Mouse (Mus musculus) forebrain, embryonic 11.5 days (tissue): ENCODE measurements around the gene Gm1123. TPM values are rescaled to one million over a fixed set of nuclear protein-coding genes. Genes with fewer than 3 reads are reported as not detected.
A peak's percentile ranks its signal among the peaks of the same experiment; 100 is the strongest.

Experiments
- ATAC-seq: fragments of 200-750 bp; cut with Nextera tagmentation; replicated peaks from 2 replicates; pipeline ENCODE4 v1.8.0; 2017; ENCODE audit warnings: moderate TSS enrichment; ENCODE audit not compliant: low FRiP score
- DNase-seq: peaks from one replicate; pipeline ENCODE4 v3.0.0-alpha.2; 2017; ENCODE audit warnings: low spot score
- H3K27ac ChIP-seq: fragments of 300-500 bp; sonication (generic); 2 replicates; pipeline ENCODE4 v1.5.1; 2014; ENCODE audit warnings: low read depth, low read length
- H3K27me3 ChIP-seq: fragments of 300-500 bp; sonication (generic); 2 replicates; pipeline ENCODE4 v1.6.1; 2014; ENCODE audit warnings: mild to moderate bottlenecking, low read length, mixed read lengths; ENCODE audit not compliant: control insufficient read depth, insufficient read depth
- H3K36me3 ChIP-seq: fragments of 300-500 bp; sonication (generic); 2 replicates; pipeline ENCODE4 v1.6.1; 2014; ENCODE audit warnings: mild to moderate bottlenecking, low read length, moderate library complexity, mixed read lengths; ENCODE audit not compliant: control insufficient read depth, insufficient read depth
- H3K4me1 ChIP-seq: fragments of 300-500 bp; sonication (generic); replicated peaks from 2 replicates; pipeline ENCODE4 v1.6.1; 2014; ENCODE audit warnings: low read length, mixed read lengths; ENCODE audit not compliant: control insufficient read depth, insufficient read depth
- H3K4me2 ChIP-seq: fragments of 300-500 bp; sonication (generic); 2 replicates; pipeline ENCODE4 v1.6.1; 2014; ENCODE audit warnings: low read depth, mild to moderate bottlenecking, low read length, moderate library complexity, mixed read lengths; ENCODE audit not compliant: severe bottlenecking
- H3K4me3 ChIP-seq: fragments of 300-500 bp; sonication (generic); 2 replicates; pipeline ENCODE4 v1.5.1; 2014; ENCODE audit warnings: low read depth, low read length
- H3K9ac ChIP-seq: fragments of 300-500 bp; sonication (generic); 2 replicates; pipeline ENCODE4 v1.6.1; 2014; ENCODE audit warnings: low read length
- H3K9me3 ChIP-seq: fragments of 300-500 bp; sonication (generic); 2 replicates; pipeline ENCODE4 v1.6.1; 2016; ENCODE audit warnings: low read length, mixed read lengths; ENCODE audit not compliant: control insufficient read depth
- WGBS: fragments of 180-500 bp; shearing (Covaris S2); extraction: QIAGEN DNeasy Blood & Tissue Kit; methylation state at CpG from one replicate; pipeline ENCODE4 v1.1.7; 2014; 5-methylcytosine and 5-hydroxymethylcytosine counted together
- polyA plus RNA-seq: library from polyadenylated mRNA; unstranded; fragments of >200 nt; fragmentation: Nextera tagmentation; extraction: Ambion mirVana; gene quantifications from 2 replicates; pipeline ENCODE4 v1.2.1, GENCODE M21; 2014

Gene Gm1123
- polyA plus RNA-seq, 1 experiment from 2014 or later, result not detected

DNA sequence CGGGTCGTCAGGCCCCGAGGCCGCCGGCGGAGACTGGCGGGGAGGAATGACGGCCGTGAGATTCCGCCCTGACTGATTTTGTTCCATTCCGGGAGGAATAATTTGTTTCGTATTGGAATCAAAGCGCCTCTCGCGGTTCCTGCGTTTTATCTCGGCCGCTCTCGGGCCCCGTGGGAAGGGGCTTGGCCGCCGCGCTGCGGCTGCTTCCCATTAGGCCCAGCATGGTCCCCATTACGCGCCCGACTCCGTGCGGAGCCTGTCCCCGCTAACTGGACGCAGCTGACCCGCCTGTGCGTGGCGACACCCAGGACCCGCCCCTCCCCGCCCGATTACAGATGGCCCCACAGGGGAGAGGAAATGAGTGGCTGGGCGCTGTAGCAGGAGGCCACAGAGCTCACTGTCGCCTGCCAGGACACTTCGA lies 62.4 kb downstream of the Gm1123 start:
- peaks cover 54% of the 10 kb centered on the region for H3K27me3 ChIP-seq
- WGBS, result under 1% methylated on average over 40 of the region's 40 CpGs
- peak overlapping the region; percentile 47 for H3K4me2 ChIP-seq
- no peaks in the 10 kb centered on the region for H3K9me3 ChIP-seq
- no peaks in the 10 kb centered on the region for H3K36me3 ChIP-seq
- H3K4me3 ChIP-seq, result peak overlapping the region; percentile 29
- H3K4me1 ChIP-seq, result peaks cover 3% of the 10 kb centered on the region; the same call in 1 of the 2 replicates
- DNase-seq (peak; percentile 69), ATAC-seq (peak; percentile 55)
- peak overlapping the region; percentile 12; the same call in 1 of the 2 replicates for H3K9ac ChIP-seq
- no peak overlapping the region for H3K27ac ChIP-seq

DNA sequence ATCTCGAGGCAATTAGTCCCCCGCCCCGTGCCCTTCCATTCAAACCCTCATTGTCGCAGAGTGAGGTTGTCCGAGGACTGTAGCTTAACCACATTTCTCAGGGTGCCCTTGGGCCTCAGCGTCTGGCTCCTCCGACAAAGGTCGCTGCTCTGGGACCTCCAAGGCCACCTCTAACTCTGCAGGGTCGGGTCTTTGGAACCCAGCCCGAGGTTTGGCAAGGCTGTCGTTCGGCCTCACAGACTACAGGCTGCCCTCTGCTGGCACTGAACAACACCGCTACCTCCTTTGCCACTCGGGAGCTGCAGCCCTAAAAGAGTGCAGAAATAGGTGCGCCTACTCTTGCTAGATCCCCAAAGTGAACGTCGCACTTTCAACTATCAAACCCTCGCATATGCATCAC lies 70.4 kb downstream of the Gm1123 start:
- Histone ChIP-seq H3K4me3 (no peak overlapping the region), H3K9me3 (no peaks in the 10 kb centered on the region), H3K4me1 (no peaks in the 10 kb centered on the region), H3K36me3 (no peaks in the 10 kb centered on the region), H3K27me3 (peaks cover 64% of the 10 kb centered on the region), H3K27ac (no peak overlapping the region), H3K4me2 (0 out of 2 replicates have a peak overlapping the region, but pooled peaks have one; percentile 21), H3K9ac (no peak overlapping the region)
- DNase-seq, result peak; percentile 77
- 2% methylated on average over 18 of the region's 18 CpGs for WGBS
- ATAC-seq, result 0 out of 2 replicates have a peak, but pooled peaks have one; percentile 56

DNA sequence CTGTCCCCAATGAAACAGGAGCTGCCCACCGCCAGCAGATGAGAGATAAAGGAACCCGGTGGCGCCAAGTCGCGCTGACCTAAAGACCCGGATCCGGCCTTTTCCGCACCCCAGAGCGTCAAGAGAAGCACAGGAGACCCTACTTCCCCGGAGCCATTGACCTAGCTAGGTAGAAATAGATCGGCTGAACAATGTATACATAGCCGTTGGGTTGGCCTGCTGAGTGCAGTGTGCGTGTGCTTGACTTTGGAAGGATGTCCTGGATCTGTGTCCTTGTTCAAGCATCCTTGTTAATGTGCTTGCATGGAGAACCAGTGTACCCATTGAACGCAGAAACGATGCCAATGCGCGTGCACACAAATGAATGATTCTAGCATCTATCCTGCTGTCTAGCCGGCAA lies 71.9 kb downstream of the Gm1123 start:
- H3K9me3 ChIP-seq, result no peaks in the 10 kb centered on the region
- no peaks in the 10 kb centered on the region for H3K4me1 ChIP-seq
- ATAC-seq, result no peak
- H3K27me3 ChIP-seq, result peaks cover 77% of the 10 kb centered on the region
- H3K9ac ChIP-seq, result no peak overlapping the region
- no peak for DNase-seq
- no peak overlapping the region for H3K4me3 ChIP-seq
- no peak overlapping the region for H3K27ac ChIP-seq
- H3K36me3 ChIP-seq, result no peaks in the 10 kb centered on the region
- WGBS, result 3% methylated on average over 18 of the region's 18 CpGs
- H3K4me2 ChIP-seq, result no peak overlapping the region

DNA sequence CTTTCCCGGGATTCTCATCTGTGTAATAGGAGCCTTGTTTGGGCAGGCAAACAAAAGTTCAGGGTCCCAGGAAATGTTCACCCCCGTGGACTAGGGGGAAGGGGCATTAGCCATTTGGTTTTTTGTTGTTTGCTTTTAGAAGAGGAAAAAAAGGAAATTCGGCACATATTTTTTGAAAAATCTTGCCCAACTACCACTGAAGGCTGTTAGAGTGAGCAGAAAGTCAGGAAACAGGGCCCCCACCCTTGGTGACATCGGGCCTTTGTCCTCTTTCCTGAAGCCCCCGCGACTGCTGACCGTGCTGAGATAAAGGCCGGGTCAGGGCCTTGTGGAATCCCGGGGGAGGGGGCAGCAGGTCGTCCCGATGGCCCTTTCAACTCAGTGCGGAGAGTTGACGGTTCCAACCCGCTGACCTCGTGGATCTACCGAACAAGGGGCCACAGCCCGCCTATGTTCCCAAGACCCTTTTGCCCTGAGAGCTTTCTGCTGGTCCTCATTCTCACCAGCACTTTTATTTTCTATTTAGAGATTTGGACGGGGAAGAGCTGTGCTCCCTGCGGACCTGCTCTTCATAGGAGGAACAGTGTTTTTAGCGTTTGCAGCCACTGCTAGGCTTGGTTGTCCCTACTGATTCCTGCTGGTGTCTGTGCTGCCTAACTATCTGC lies 72.9 kb downstream of the Gm1123 start:
- no peak overlapping the region for H3K4me3 ChIP-seq
- under 1% methylated on average over 20 of the region's 20 CpGs for WGBS
- no peak overlapping the region for H3K27ac ChIP-seq
- H3K36me3 ChIP-seq, result no peaks in the 10 kb centered on the region
- DNase-seq (no peak), ATAC-seq (no peak)
- H3K4me1 ChIP-seq, result no peaks in the 10 kb centered on the region
- peaks cover 84% of the 10 kb centered on the region for H3K27me3 ChIP-seq
- H3K9me3 ChIP-seq, result no peaks in the 10 kb centered on the region
- H3K9ac ChIP-seq, result no peak overlapping the region
- H3K4me2 ChIP-seq, result no peak overlapping the region

DNA sequence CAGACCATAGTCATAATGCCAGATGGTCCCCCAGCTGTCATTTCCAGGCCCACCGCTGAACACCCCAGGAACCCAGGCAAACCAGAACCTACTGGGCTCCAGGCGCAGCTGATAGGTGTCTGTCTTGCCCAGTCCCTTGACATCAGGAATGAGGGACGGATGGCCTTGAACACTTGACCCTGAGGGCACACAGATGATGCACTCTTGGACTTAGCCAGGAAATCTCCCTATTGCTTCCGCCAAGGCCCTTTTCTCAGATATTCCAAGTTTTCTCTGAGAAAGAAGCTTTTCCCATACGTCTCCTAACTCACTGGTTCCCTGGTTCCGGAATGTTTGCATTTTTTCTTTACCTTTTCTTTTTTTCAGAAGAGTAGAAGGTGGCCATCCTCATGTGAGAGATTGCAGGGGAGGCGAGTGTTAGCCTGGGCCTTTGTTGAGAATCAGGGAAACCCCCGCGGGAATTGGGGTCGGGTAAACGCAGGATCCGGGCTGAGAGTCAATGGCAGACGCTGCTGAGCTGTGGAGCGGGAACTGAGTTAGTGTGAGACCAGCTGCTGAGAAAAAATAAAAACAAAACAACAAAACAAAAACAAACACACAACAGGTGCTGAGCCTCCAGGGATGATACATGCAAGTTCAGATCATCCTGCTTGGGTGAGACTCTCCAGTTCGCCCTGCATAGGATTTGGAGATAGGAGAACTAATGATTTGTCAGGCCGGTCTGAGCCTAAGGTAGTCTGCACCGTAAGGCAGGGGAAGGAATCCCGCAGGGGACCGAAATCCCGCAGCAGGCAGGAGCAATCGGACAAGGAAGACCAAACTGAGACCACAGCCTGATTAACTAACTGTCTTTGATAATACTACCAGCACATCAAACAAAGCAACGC lies 73.7 kb downstream of the Gm1123 start:
- Histone ChIP-seq H3K4me1 (peaks cover 4% of the 10 kb centered on the region; the same call in 1 of the 2 replicates), H3K27ac (no peak overlapping the region), H3K9ac (no peak overlapping the region), H3K9me3 (no peaks in the 10 kb centered on the region), H3K36me3 (no peaks in the 10 kb centered on the region), H3K4me3 (no peak overlapping the region), H3K27me3 (peaks cover 83% of the 10 kb centered on the region), H3K4me2 (no peak overlapping the region)
- no peak for ATAC-seq
- DNase-seq, result peak; percentile 61
- WGBS, result 2% methylated on average over 22 of the region's 22 CpGs

DNA sequence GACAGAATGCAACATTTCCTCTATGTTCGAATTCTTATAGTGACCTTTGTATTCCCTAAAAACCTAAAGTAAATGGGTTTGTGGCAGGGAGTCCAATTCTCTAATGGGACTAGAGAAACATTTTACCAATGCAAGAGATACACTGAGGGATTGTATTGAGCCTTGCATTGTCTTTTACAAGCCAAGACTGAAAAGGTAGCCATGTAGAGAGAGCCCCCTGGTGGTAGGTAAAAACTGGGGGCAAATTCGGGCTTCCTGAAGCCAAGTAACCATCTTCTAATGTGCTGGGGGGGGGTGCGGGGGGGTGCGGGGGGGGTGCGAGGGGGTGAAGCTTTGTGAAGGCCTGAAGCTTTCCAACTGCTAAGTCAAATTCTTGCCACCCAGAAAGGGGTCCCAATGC lies 75.2 kb downstream of the Gm1123 start:
- H3K27ac ChIP-seq, result no peak overlapping the region
- no peaks in the 10 kb centered on the region for H3K9me3 ChIP-seq
- H3K27me3 ChIP-seq, result peaks cover 92% of the 10 kb centered on the region
- WGBS, result 17% methylated on average over 5 of the region's 5 CpGs
- no peak overlapping the region for H3K9ac ChIP-seq
- no peak overlapping the region for H3K4me2 ChIP-seq
- H3K4me3 ChIP-seq, result no peak overlapping the region
- H3K36me3 ChIP-seq, result no peaks in the 10 kb centered on the region
- ATAC-seq (no peak), DNase-seq (no peak)
- H3K4me1 ChIP-seq, result peaks cover 15% of the 10 kb centered on the region; the same call in 1 of the 2 replicates

DNA sequence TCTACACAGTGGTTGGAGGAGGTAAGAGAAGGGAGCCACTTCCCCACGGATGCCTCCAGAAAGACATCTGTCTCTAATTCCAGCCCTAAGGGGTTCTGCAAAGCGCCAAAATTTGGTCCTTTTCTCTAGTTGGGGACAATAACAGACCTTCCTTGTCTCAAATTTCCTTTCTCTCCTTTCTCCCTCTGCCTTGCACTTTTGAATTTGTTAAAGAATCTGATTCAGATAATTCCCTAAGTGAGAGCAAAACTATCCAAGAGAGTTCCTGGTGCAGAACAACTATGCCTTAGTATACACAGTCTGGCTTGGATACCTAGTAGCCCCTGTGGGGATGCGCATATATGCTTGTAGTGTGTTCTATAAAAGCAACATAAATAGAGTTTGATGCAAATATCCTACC lies 75.7 kb downstream of the Gm1123 start:
- 25% methylated on average over 3 of the region's 3 CpGs for WGBS
- H3K9ac ChIP-seq, result no peak overlapping the region
- DNase-seq, result no peak
- no peak overlapping the region; the same call in 1 of the 2 replicates for H3K4me2 ChIP-seq
- no peak overlapping the region for H3K27ac ChIP-seq
- H3K36me3 ChIP-seq, result no peaks in the 10 kb centered on the region
- H3K9me3 ChIP-seq, result no peaks in the 10 kb centered on the region
- peaks cover 16% of the 10 kb centered on the region for H3K4me1 ChIP-seq
- H3K27me3 ChIP-seq, result peaks cover 92% of the 10 kb centered on the region
- no peak for ATAC-seq
- H3K4me3 ChIP-seq, result no peak overlapping the region

DNA sequence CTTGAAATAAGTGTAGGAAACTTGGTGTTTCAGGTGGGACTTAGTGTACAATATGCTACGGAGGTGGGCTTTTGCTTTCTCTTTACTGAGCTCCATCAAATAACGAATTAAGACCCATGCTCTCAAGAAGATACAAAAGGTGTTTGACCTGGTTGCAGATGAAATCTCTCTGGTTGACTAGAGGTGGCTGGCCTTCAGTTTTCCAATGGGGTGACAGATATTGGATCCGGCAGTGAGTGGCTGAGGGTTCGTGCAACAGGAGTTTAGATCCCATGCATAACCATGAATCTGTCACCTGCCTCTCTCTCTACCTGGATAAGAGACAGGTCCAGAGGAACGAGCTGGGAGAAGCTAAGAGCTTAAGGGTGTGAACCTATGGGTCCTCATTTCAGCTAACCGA lies 76.9 kb downstream of the Gm1123 start:
- WGBS, result 7% methylated on average over 6 of the region's 6 CpGs
- Histone ChIP-seq H3K9ac (no peak overlapping the region), H3K27me3 (peaks cover 94% of the 10 kb centered on the region), H3K27ac (no peak overlapping the region), H3K4me1 (peaks cover 19% of the 10 kb centered on the region), H3K36me3 (no peaks in the 10 kb centered on the region), H3K9me3 (no peaks in the 10 kb centered on the region), H3K4me2 (peak overlapping the region; percentile 9; the same call in 1 of the 2 replicates), H3K4me3 (0 out of 2 replicates have a peak overlapping the region, but pooled peaks have one; percentile 3)
- ATAC-seq, result no peak
- DNase-seq, result no peak
